Mouse (Mus musculus) hematopoietic multipotent progenitor cell, adult 10-12 weeks (in vitro differentiated cells): Measurements from ENCODE around the gene Ttpal. TPM values are rescaled to one million over a fixed set of nuclear protein-coding genes. Genes with fewer than 3 reads are reported as not detected.

Experiments
- polyA plus RNA-seq: library from polyadenylated mRNA; stranded (reverse); fragments of >175 nt; gene quantifications from 2 replicates; pipeline ENCODE4 v1.2.3, GENCODE M21; 2012; ENCODE audit warnings: low replicate concordance

Ttpal gene
- 55.9 and 120 TPM in 2 replicates for polyA plus RNA-seq

DNA sequence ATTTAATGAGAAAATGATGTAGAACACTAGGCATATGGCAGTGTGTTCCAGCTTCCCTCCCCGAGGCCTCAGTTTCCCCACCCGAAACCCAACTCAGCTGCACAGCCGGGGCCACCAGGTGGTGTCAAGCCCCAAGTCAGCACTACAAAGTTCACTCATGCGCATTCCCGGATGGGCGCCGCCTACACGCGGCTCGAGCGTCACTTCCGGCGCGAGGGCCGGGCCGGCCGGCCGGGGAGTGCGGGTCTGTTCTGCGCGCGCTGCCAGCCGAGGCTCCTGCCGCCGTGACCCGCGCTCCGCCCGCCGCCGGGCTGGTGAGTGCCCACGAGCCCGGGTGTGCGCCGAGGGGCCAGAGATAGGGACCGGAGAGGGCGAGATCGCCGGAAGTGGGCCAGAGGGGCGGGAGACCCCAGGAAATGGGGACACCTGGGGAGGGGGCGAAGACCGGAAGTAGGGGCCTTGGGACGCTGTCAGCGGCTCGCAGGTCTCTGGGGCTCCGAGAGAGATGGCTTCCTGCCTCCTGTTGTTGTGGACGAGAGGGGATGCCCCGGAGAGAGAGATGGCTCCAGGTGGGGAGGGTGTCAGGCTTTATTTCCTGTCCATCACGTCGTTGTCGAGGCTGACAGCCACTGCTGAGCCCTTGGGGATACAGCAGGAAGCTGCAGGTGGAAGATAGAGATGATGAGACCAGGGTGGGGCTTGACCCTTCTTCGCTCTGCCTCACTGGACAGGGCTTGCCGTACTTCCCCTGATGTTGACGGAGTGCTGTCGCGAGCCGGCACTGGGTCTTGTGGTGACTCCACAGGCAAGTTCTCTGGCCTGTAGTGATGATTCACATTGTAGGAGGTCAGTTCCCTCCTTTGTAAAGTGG is at the start of gene Ttpal:
TSS of gene Ttpal (plus strand) at position 214 of the 871 bp plus-strand sequence.

DNA sequence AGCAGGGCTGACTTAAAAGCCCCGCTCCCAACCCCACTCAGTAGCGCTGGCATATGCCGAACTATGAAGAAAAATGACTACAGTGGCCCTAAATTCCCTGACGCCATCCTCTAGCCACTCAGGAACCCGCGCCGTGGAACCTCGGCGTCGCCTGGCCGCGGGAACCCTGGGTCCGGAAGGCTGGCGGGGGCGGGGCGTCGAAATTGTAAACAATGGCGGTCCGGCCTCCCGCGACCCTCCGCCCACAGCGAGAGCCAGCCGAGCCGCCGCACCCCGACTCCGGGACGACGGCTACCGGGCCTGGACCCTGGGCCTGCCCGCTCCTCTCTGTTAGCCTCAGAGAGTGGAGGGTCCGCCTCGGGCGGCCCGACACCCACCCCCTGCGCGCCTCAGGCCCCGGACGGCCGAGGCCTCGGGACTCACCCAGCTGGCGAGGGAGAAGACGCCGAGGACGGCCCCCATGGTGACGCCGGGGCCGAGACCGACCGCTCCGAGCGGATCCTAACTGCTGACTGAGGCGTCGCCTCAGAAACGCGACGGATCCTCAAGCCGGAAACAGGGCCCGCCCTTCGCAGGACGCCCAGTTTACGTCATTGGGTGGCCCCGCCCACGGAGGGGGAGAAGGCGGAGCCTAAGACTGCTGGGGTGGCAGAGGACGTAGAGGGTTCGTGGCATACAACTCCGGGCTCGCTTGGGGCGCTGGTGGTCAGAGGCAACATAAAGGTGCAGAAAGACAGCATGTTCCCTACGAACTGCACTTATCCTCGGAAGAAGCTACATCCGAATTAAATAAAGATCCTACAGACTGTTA is 42.7 kb downstream of the Ttpal start, which contains the start of gene Serinc3:
TSS of gene Serinc3 (minus strand) at position 557 of the 811 bp plus-strand sequence.

DNA sequence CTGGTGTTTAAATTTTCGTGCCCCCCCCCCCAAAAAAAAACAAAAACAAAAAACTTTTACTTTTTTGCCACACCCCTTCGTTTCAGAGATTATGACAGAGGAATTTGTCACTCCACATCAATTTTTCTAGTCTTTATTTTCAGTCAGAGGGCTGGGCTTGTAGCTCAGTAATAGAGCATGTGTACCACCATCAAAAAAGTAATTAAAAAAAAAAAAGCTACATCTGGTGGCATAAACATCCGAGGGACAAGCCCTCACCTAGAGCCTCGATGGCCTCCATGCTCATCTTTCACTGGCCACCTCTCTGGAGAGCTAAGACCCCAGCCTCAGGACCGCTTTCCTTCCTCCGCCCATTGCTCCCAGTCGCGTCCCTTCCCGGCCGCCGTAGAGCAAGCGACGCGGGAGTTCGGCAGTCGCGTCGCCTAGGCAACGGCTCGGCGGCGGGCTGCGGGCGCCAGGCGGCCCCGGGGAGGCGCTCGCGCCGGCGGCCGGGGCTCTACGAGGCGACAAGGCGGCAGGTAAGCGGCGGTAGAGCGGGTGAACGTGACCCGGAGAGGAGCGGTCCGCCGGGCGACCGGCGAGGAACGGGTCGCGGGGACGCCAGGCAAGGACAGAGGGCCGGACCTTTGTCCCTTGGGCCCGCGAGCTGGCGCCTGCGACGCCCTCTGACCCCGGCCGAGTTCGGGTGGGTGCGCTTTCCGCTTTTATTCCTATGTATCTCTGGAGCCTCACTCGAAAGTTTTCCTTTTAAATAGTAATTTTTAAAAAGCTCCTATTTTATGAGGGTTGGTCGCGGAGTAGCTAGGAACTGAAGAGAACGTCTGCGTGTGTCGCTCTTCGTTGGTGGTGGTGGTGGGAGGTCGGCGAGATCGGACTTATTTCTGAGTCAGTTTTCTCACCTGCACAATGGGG is 56.1 kb downstream of the Ttpal start, which contains the start of gene Pkig:
TSS of gene Pkig (plus strand) at position 412 of the 912 bp plus-strand sequence.

Other genes with a start within 250 kb of the Ttpal start
- 0.03 and 0.04 TPM in 2 replicates for gene Jph2, start 204.3 kb upstream of the Ttpal start, polyA plus RNA-seq
- gene Oser1, start 177.6 kb upstream of the Ttpal start, polyA plus RNA-seq, result 6.1 and 6.9 TPM in 2 replicates
- gene Gdap1l1, start 163.8 kb upstream of the Ttpal start, polyA plus RNA-seq, result not detected in 2 replicates
- 2.7 and 3.3 TPM in 2 replicates for gene Fitm2, start 129.7 kb upstream of the Ttpal start, polyA plus RNA-seq
- gene R3hdml, start 110.0 kb upstream of the Ttpal start, polyA plus RNA-seq, result not detected in 2 replicates
- gene Hnf4a, start 95.5 kb upstream of the Ttpal start, polyA plus RNA-seq, result 0.16 TPM in 1 of 2 replicates, not detected in the other
- gene Serinc3, start 42.8 kb downstream of the Ttpal start, polyA plus RNA-seq, result 147 and 245 TPM in 2 replicates
- gene Pkig, start 56.1 kb downstream of the Ttpal start, polyA plus RNA-seq, result 531 and 907 TPM in 2 replicates
- gene Ada, start 147.9 kb downstream of the Ttpal start, polyA plus RNA-seq, result 17.0 and 28.5 TPM in 2 replicates
- gene Ccn5, start 218.5 kb downstream of the Ttpal start, polyA plus RNA-seq, result 2.1 and 5.6 TPM in 2 replicates